Mouse (Mus musculus) forebrain, embryonic 15.5 days (tissue): Measurements from ENCODE around the gene Pdx1. TPM values are rescaled to one million over a fixed set of nuclear protein-coding genes. Genes with fewer than 3 reads are reported as not detected.

Experiments used
- ATAC-seq: fragments of 200-750 bp; cut with Nextera tagmentation; replicated peaks from 2 replicates; pipeline ENCODE4 v1.8.0; 2017; ENCODE audit warnings: mild to moderate bottlenecking, moderate TSS enrichment, moderate library complexity
- H3K27ac ChIP-seq: fragments of 300-500 bp; sonication (generic); replicated peaks from 2 replicates; pipeline ENCODE4 v1.5.1; 2015; ENCODE audit warnings: mild to moderate bottlenecking, inconsistent platforms
- H3K27me3 ChIP-seq: fragments of 300-500 bp; sonication (generic); 2 replicates; pipeline ENCODE4 v1.6.1; 2015; ENCODE audit warnings: inconsistent platforms
- H3K36me3 ChIP-seq: fragments of 300-500 bp; sonication (generic); 2 replicates; pipeline ENCODE4 v1.6.1; 2015; ENCODE audit warnings: mild to moderate bottlenecking, inconsistent platforms
- H3K4me1 ChIP-seq: fragments of 300-500 bp; sonication (generic); 2 replicates; pipeline ENCODE4 v1.6.1; 2015; ENCODE audit warnings: inconsistent platforms
- H3K4me2 ChIP-seq: fragments of 300-500 bp; sonication (generic); replicated peaks from 2 replicates; pipeline ENCODE4 v1.6.1; 2015; ENCODE audit warnings: mild to moderate bottlenecking, inconsistent platforms
- H3K4me3 ChIP-seq: fragments of 300-500 bp; sonication (generic); 2 replicates; pipeline ENCODE4 v1.5.1; 2015; ENCODE audit warnings: mild to moderate bottlenecking, inconsistent platforms
- H3K9ac ChIP-seq: fragments of 300-500 bp; sonication (generic); replicated peaks from 2 replicates; pipeline ENCODE4 v1.6.1; 2015; ENCODE audit warnings: mild to moderate bottlenecking, inconsistent platforms
- H3K9me3 ChIP-seq: fragments of 300-500 bp; sonication (generic); 2 replicates; pipeline ENCODE4 v1.6.1; 2016; ENCODE audit warnings: inconsistent platforms
- WGBS: fragments of 180-500 bp; shearing (Covaris S2); methylation state at CpG from one replicate; pipeline ENCODE4 v1.1.7; 2015; ENCODE audit warnings: mixed read lengths; 5-methylcytosine and 5-hydroxymethylcytosine counted together
- polyA plus RNA-seq: library from polyadenylated mRNA; unstranded; fragments of >200 nt; fragmentation: Nextera tagmentation; extraction: Ambion mirVana; gene quantifications from 2 replicates; pipeline ENCODE4 v1.2.1, GENCODE M21; 2015

The Pdx1 gene
- not detected in 2 replicates for polyA plus RNA-seq

- no peak; the same call in 1 of the 2 replicates for ATAC-seq
- peaks cover 94% of the 10 kb centered on the region for H3K27me3 ChIP-seq
Measured at GRCm38 (mm10) chr5:147269926-147270672, at the start of gene Pdx1. TSS of gene Pdx1 (plus strand) at chr5:147269959.

GRCm38 (mm10) chr5:147227354-147228112 lies 42.2 kb upstream of the Pdx1 start:
- peak; percentile 64 for ATAC-seq
- no peaks in the 10 kb centered on the region for H3K9me3 ChIP-seq
- no peak overlapping the region for H3K9ac ChIP-seq
- no peaks in the 10 kb centered on the region for H3K36me3 ChIP-seq
- H3K4me2 ChIP-seq, result no peak overlapping the region
- H3K27me3 ChIP-seq, result peaks cover 56% of the 10 kb centered on the region
- H3K4me1 ChIP-seq, result peaks cover 4% of the 10 kb centered on the region
- H3K4me3 ChIP-seq, result no peak overlapping the region
- H3K27ac ChIP-seq, result no peak overlapping the region
- WGBS, result 17% methylated on average over 25 of the region's 25 CpGs

More at GRCm38 (mm10) chr5:147269926-147270672, at the start of gene Pdx1:
- no peak within 1 kb of the TSS for H3K4me2 ChIP-seq
- no peak within 1 kb of the TSS for H3K27ac ChIP-seq
- WGBS, result under 1% methylated on average over 44 of the region's 44 CpGs
- H3K4me3 ChIP-seq, result no peak within 1 kb of the TSS
- H3K36me3 ChIP-seq, result no peaks in the 10 kb centered on the region
- H3K4me1 ChIP-seq, result no peaks in the 10 kb centered on the region
- H3K9me3 ChIP-seq, result no peaks in the 10 kb centered on the region
- H3K9ac ChIP-seq, result no peak within 1 kb of the TSS

GRCm38 (mm10) chr5:147235406-147236309 lies 34.1 kb upstream of the Pdx1 start:
- Histone ChIP-seq H3K27ac (no peak overlapping the region), H3K36me3 (no peaks in the 10 kb centered on the region), H3K27me3 (no peaks in the 10 kb centered on the region), H3K4me1 (no peaks in the 10 kb centered on the region), H3K4me3 (no peak overlapping the region), H3K9me3 (no peaks in the 10 kb centered on the region), H3K9ac (no peak overlapping the region), H3K4me2 (no peak overlapping the region)
- ATAC-seq, result no peak
- 85% methylated on average over 21 of the region's 21 CpGs for WGBS

GRCm38 (mm10) chr5:147243908-147244307 lies 25.9 kb upstream of the Pdx1 start:
- H3K27me3 ChIP-seq, result no peaks in the 10 kb centered on the region
- 90% methylated on average over 7 of the region's 7 CpGs for WGBS
- H3K4me1 ChIP-seq, result no peaks in the 10 kb centered on the region
- H3K9ac ChIP-seq, result no peak overlapping the region
- no peak for ATAC-seq
- no peak overlapping the region for H3K27ac ChIP-seq
- H3K4me2 ChIP-seq, result no peak overlapping the region
- H3K9me3 ChIP-seq, result no peaks in the 10 kb centered on the region
- H3K4me3 ChIP-seq, result no peak overlapping the region
- H3K36me3 ChIP-seq, result no peaks in the 10 kb centered on the region

GRCm38 (mm10) chr5:147260189-147260588 lies 9.6 kb upstream of the Pdx1 start:
- no peak overlapping the region for H3K4me3 ChIP-seq
- H3K4me1 ChIP-seq, result no peaks in the 10 kb centered on the region
- no peak overlapping the region for H3K9ac ChIP-seq
- no peak for ATAC-seq
- H3K9me3 ChIP-seq, result no peaks in the 10 kb centered on the region
- 97% methylated on average over 1 of the region's 1 CpGs for WGBS
- H3K36me3 ChIP-seq, result no peaks in the 10 kb centered on the region
- no peak overlapping the region for H3K4me2 ChIP-seq
- H3K27ac ChIP-seq, result no peak overlapping the region
- H3K27me3 ChIP-seq, result peaks cover 21% of the 10 kb centered on the region; the same call in 1 of the 2 replicates

GRCm38 (mm10) chr5:147260778-147261177 lies 9.0 kb upstream of the Pdx1 start:
- Histone ChIP-seq H3K36me3 (no peaks in the 10 kb centered on the region), H3K9me3 (no peaks in the 10 kb centered on the region), H3K4me2 (no peak overlapping the region), H3K4me3 (no peak overlapping the region), H3K27ac (no peak overlapping the region), H3K9ac (no peak overlapping the region), H3K27me3 (peaks cover 27% of the 10 kb centered on the region), H3K4me1 (no peaks in the 10 kb centered on the region)
- no peak for ATAC-seq
- WGBS, result 74% methylated on average over 4 of the region's 4 CpGs

- no peak for ATAC-seq
- H3K27ac ChIP-seq, result no peak overlapping the region
- no peaks in the 10 kb centered on the region for H3K4me1 ChIP-seq
- 66% methylated on average over 11 of the region's 11 CpGs for WGBS
- H3K9ac ChIP-seq, result no peak overlapping the region
- H3K27me3 ChIP-seq, result peaks cover 39% of the 10 kb centered on the region
- no peaks in the 10 kb centered on the region for H3K9me3 ChIP-seq
- no peak overlapping the region for H3K4me3 ChIP-seq
- no peaks in the 10 kb centered on the region for H3K36me3 ChIP-seq
- no peak overlapping the region for H3K4me2 ChIP-seq
Measured at GRCm38 (mm10) chr5:147261899-147262541, 7.7 kb upstream of the Pdx1 start.

GRCm38 (mm10) chr5:147263945-147264344 lies 5.8 kb upstream of the Pdx1 start:
- 55% methylated on average over 4 of the region's 4 CpGs for WGBS
- Histone ChIP-seq H3K27me3 (peaks cover 59% of the 10 kb centered on the region), H3K36me3 (no peaks in the 10 kb centered on the region), H3K9me3 (no peaks in the 10 kb centered on the region), H3K27ac (no peak overlapping the region), H3K4me2 (no peak overlapping the region), H3K4me1 (no peaks in the 10 kb centered on the region), H3K4me3 (no peak overlapping the region), H3K9ac (no peak overlapping the region)
- no peak for ATAC-seq

- H3K4me2 ChIP-seq, result no peak overlapping the region
- H3K9me3 ChIP-seq, result no peaks in the 10 kb centered on the region
- no peaks in the 10 kb centered on the region for H3K4me1 ChIP-seq
- no peak overlapping the region for H3K4me3 ChIP-seq
- no peak for ATAC-seq
- H3K9ac ChIP-seq, result no peak overlapping the region
- WGBS, result 6% methylated on average over 6 of the region's 6 CpGs
- H3K27me3 ChIP-seq, result peaks cover 87% of the 10 kb centered on the region
- H3K27ac ChIP-seq, result no peak overlapping the region
- H3K36me3 ChIP-seq, result no peaks in the 10 kb centered on the region
Measured at GRCm38 (mm10) chr5:147267434-147267833, 2.3 kb upstream of the Pdx1 start.

GRCm38 (mm10) chr5:147268728-147269127 lies 1.0 kb upstream of the Pdx1 start:
- Histone ChIP-seq H3K27me3 (peaks cover 92% of the 10 kb centered on the region), H3K36me3 (no peaks in the 10 kb centered on the region), H3K4me3 (no peak overlapping the region), H3K4me1 (no peaks in the 10 kb centered on the region), H3K9ac (no peak overlapping the region), H3K9me3 (no peaks in the 10 kb centered on the region), H3K27ac (no peak overlapping the region), H3K4me2 (no peak overlapping the region)
- WGBS, result 2% methylated on average over 8 of the region's 8 CpGs
- no peak for ATAC-seq

GRCm38 (mm10) chr5:147269371-147269770 lies 388 bp upstream of the Pdx1 start:
- no peaks in the 10 kb centered on the region for H3K9me3 ChIP-seq
- H3K4me1 ChIP-seq, result no peaks in the 10 kb centered on the region
- no peak overlapping the region for H3K4me3 ChIP-seq
- H3K4me2 ChIP-seq, result no peak overlapping the region
- no peak overlapping the region for H3K9ac ChIP-seq
- H3K36me3 ChIP-seq, result no peaks in the 10 kb centered on the region
- peaks cover 91% of the 10 kb centered on the region for H3K27me3 ChIP-seq
- no peak for ATAC-seq
- H3K27ac ChIP-seq, result no peak overlapping the region
- WGBS, result 5% methylated on average over 6 of the region's 6 CpGs
